1 mouse cellular context compared by ENCODE assay signal in genomic region chr17:35007387-35007991, GRCm38 (mm10).
TF ChIP-seq lines count a peak whose summit lies in the region.

No protein-coding gene starts in this region.

TF ChIP-seq in CH12.LX, 34 proteins besides CTCF, POLR2A, EP300 and RAD21:
- TF ChIP-seq ZKSCAN1 (IDR thresholded peaks at IDR 0.05; ENCODE audit: borderline replicate concordance, low read depth, low read length) (no peak), TBP (conservative IDR thresholded peaks at IDR 0.05; ENCODE audit: low read depth, low read length) (no peak), ZNF384 (IDR thresholded peaks at IDR 0.05; ENCODE audit: low read depth, low read length) (no peak), TCF12 (IDR thresholded peaks at IDR 0.05; ENCODE audit: low read depth, low read length) (no peak), JUND (conservative IDR thresholded peaks at IDR 0.05; ENCODE audit: low read depth, low read length) (no peak), MAFK (IDR thresholded peaks at IDR 0.05; ENCODE audit: insufficient replicate concordance, low read length) (no peak), IRF4 (IDR thresholded peaks at IDR 0.05; ENCODE audit: low read depth, low read length) (no peak)
